18 mouse cellular contexts compared by ENCODE assay signal in genomic region chr16:46146962-46147361, GRCm38 (mm10). TPM values are rescaled to one million over a fixed set of nuclear protein-coding genes. Genes with fewer than 3 reads are reported as not detected.
"Had no signal": no experiment of that assay in that cellular context is flagged by ENCODE, and none has a peak within 500 bp of the region (broad histone marks: within the 10 kb centered on the region; RNA-seq: fewer than 3 reads in every experiment).

No protein-coding gene starts in this region.

- H3K4me3 ChIP-seq: layer of hippocampus, adult 2 months; limb, embryonic 13.5 days; midbrain, embryonic 12.5 days; myocyte; neural tube, embryonic 15.5 days; stomach, embryonic 15.5 days had no signal

- H3K4me2 ChIP-seq: limb, embryonic 13.5 days; midbrain, embryonic 12.5 days; neural tube, embryonic 15.5 days; stomach, embryonic 15.5 days had no signal

- H3K27me3 ChIP-seq: limb, embryonic 13.5 days; midbrain, embryonic 12.5 days; neural tube, embryonic 15.5 days; stomach, embryonic 15.5 days had no signal

- H3K27ac ChIP-seq: layer of hippocampus, adult 2 months; limb, embryonic 13.5 days; liver, embryonic 14.5 days; midbrain, embryonic 12.5 days; neural tube, embryonic 15.5 days; stomach, embryonic 15.5 days had no signal

- H3K36me3 ChIP-seq: limb, embryonic 13.5 days; midbrain, embryonic 12.5 days; neural tube, embryonic 15.5 days; stomach, embryonic 15.5 days had no signal

- DNase-seq: kidney, postnatal 10 days; kidney, postnatal 4 days; left cerebral cortex, postnatal 4 days; lung, adult 18-20 months; retina, postnatal 1 day; right cerebral cortex, postnatal 4 days; spleen, adult 18-20 months; thymus, adult 2 months; thymus, postnatal 25 days had no signal

- H3K9ac ChIP-seq: limb, embryonic 13.5 days; liver, embryonic 14.5 days; midbrain, embryonic 12.5 days; neural tube, embryonic 15.5 days; stomach, embryonic 15.5 days had no signal

- H3K9me3 ChIP-seq: limb, embryonic 13.5 days; midbrain, embryonic 12.5 days; neural tube, embryonic 15.5 days; stomach, embryonic 15.5 days had no signal

- H3K4me1 ChIP-seq: limb, embryonic 13.5 days; midbrain, embryonic 12.5 days; neural tube, embryonic 15.5 days; stomach, embryonic 15.5 days had no signal

RNA-seq across cellular contexts. Expression of gene Cd96, which starts 26.9 kb away (rescaled TPM):
- total RNA-seq: layer of hippocampus, adult 2 months; layer of hippocampus, postnatal 10 days had no signal
- polyA plus RNA-seq: liver, adult 2 months; midbrain, embryonic 12.5 days; myocyte had no signal
